Mouse (Mus musculus) thymus, postnatal 36 days (tissue): Measurements from ENCODE around the gene Polr3h.

Experiments used
- DNase-seq, 2 experiments: peaks; one replicate each; pipeline ENCODE4 v3.0.0; 2022; ENCODE audit warnings: mixed read lengths in 2 of 2

Polr3h gene

DNA sequence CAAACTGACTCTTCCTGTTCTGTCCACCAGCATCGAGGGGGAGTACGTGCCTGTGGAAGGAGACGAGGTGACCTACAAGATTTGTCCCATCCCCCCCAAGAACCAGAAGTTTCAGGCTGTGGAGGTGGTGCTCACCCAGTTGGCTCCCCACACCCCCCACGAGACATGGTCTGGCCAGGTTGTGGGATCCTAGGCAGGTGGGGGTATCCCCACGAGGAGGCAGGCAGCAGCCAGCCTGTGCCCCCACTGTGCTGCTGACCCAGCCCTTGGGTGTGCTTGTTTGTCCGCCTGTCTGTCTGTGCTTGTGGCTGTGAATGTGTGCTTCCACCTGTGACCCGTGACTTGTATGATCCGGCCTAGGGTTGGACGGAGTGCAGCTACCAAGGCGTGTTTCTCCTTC lies 23.0 kb upstream of the Polr3h start:
- DNase-seq, result no peak

DNA sequence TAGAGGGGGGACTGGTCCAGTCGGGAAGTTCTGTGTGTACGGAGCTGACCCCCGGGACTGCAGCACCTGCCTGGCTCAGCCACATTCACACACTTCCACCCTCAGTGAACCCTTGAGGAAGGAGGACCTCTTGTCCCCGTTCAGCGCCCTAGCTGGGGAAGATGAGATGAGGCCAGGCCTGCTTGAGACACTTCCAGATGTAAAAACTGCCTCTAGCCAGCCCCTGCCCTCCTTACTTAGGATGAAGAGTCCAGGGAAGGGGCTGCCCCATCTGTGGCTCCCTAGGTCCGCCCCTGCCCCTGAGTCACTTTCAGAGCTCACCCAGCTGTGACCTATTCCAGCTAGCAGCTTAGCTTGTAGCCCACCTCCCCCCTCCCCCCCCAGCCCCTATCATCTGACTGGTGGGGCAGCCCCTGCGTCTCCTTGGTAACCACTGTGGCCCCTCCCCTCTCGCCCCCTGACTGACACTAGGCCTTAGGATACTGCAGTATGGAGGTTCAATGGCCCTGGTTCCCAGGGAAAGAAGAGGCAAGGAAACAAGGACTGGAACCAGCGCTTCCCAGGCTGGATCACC lies 17.2 kb upstream of the Polr3h start:
- DNase-seq, result no peak

DNA sequence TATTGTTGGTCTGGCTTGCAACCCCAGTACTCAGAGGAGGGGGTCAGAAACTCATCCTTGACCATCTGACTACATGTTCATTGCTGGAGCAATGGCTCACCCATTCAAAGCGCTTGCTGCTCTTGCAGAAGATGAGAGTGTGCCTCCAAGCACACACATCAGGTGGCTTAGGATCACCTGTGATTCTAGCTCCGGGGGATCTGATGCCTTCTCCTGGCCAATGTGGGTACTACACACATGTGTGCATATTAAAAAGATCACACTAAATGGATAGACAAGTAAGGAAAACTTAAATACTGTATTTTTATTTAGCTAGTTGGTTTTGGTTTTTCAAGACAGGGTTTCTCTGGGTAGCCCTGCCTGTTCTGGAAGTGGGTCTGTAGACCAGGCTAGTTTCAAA lies 15.0 kb upstream of the Polr3h start:
- no peak for DNase-seq

DNA sequence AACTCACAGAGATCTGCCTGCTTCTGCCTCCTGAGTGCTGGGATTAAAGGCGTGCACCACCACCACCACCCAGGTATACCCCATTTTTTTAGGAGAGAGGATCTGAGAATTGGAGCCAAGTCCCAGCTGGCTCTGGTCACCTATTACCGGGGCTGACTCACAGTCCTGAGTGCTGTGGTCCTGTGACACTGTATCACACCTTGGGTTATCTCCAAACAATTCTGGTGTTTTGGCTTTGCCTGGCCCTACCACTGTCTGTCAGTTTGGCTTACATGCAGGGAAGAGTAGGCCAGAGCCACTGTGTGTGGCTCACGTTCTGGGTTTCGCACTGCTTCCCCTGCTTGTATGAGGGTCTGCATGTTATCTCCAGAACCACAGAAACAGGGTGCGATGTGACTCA lies 14.2 kb upstream of the Polr3h start:
- DNase-seq, result no peak

DNA sequence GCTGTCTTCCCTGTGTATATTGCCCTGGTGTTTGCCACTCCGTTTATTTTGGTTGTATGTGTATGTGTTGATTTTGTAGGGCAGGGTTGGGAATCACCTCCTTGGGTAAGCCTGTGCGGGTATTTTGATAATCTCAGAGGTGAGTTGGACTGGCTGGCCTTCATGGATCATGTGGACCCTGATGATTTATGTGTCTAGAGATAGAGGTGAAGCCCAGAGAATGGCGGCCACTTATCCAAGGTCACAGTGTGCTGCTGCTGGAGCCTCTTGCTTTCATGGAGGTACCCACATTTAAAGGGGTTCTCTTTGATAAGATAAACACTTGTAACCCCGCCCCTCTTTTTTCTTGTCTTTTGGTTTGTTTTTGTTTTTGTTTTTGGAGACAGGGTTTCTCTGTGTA lies 13.7 kb upstream of the Polr3h start:
- no peak for DNase-seq

GRCm38 (mm10) chr15:81939157-81939715 lies 13.2 kb upstream of the Polr3h start:
- DNase-seq, result no peak

DNA sequence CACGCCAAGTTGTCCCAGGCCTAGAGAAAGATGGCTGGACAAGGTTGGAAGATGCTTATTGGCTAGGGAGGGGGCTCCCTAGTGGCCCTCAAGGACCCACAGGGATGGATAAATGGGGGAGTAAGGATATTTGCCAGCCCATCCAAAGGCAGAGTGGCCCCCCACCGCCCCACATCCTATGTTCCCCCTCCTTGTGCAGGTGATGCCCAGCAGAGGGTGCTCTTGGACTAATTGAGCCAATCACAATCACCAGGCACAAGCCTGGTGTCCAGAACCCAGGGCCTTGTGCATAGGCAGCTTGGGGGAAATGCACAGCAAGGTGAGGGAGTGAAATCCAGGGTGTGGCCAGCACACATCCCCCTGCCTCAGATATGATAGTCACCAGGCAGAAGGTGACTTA lies 12.2 kb upstream of the Polr3h start:
- DNase-seq, result peak; percentile 35 to 42

DNA sequence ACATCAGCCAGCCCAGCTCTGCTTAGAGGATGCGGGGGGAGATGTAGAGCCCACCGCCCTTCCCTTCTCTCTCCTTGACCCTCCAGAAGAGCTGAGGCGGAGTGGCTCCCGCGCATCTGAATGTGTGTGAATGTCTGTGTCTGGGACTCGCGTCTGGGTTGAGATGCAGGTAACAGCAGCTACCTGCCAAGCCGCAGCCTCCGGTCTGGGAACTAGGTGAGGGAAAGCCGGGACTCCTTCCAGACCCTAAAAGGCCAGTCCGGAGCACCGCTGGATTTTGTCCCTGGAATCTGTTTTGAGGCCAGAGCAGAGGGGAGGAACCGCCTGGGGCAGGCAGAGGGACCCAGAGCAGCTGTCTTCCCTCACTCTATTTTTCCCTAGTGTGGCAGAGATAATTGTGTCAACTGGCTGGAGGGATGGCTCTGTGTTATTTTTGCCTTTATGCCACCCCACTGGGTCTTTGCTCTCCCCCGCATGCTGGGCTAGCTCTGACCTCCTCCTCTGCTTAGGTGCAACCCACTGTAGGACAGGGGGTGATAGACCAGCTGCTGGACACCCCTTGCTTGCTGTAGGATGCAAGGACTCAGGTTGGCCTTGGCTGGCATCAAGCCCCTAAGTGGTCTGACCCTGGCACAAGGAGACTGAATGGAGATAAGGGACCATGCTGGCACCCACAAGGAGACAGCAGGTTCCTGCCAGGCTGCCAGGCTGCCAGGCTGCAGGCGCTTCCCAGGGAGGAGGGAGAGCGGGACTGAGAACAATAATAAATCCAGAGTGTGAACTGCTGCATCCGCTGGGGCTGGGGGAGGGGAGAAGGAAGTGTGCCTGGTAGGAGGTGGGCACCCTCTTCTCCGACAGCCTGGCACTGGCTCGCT lies 11.3 kb upstream of the Polr3h start:
- DNase-seq, result no peak

GRCm38 (mm10) chr15:81936679-81937078 lies 10.6 kb upstream of the Polr3h start, which contains the start of gene Csdc2:
TSS of gene Csdc2 (plus strand) at chr15:81936759.
- DNase-seq, result no peak

DNA sequence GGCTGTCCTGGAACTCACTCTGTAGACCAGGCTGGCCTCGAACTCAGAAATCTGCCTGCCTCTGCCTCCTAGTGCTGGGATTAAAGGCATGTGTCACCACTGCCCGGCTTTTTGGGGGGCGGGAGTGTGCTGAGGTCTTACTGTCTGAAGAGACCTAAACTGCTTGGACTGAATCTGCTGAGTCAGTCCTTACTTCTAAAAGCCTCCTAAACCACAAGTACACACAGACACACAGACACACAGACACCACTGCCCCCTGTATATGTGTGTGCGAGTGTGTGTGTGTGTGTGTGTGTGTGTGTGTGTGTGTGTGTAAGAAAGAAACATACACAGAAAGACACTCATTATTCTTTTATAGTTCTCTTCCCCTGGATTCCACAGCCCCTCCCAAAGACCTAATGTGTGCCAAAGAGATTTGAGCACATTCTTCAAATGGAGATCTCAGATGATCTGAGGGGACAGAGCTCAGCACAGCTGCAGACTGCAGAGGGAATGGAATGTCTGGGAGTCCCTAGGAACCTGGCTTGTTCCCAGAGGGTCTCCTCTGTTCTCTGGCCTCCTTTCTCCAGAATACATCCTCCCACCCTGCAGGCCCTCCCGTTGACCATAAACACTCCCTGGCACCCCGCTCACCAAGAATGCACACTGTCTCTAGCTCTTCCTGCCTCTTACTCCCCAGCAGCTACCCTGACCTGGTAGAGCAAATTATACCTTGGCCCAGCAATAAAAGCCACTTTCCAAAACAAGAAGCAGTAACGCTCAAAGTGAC lies 10.0 kb upstream of the Polr3h start:
- no peak for DNase-seq

DNA sequence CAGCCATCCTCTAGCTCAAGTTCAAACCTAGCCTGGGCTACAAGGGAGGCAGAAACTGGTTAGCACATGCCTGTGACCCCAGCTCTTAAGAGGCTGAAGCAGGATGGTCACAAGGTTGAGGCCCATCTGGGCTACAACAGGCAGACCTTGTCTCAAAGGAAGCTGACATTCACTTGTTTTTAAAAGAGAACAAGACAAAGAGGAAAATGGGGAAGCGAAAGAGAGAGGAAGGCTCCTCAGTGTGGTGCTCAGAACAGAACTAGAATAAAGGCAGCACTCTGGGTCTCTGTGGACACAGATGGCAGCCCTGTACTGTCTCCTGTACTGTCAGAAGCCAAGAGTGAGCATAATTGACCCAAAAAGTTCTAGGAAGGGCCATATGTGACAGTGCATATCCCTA lies 7.9 kb upstream of the Polr3h start:
- DNase-seq, result no peak

GRCm38 (mm10) chr15:81932951-81933470 lies 7.0 kb upstream of the Polr3h start:
- peak; percentile 51 to 68 for DNase-seq

DNA sequence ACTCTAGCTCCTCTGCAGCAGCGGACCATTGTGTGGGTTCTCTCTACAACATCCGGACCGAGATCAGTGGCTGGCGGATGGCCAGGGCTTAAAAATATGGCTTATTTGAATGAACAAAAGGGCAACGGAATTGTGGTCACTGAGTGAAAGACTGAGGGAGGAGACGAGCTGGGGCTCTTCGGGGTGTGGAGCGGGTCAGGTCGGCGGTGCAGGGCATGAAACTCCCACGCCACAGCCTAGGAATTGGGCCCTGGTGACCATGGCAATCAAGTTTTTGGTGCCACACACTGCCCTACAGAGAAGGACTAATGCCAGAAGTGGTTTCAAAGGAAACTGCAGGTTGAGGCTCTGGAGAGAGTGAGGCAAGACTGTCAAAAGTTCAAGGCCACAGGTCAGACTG lies 2.2 kb upstream of the Polr3h start:
- no peak for DNase-seq

GRCm38 (mm10) chr15:81927741-81928140 lies 1.7 kb upstream of the Polr3h start:
- no peak for DNase-seq

- no peak for DNase-seq
These were observed 394 bp upstream of the Polr3h start for GRCm38 (mm10) chr15:81926446-81926822.

DNA sequence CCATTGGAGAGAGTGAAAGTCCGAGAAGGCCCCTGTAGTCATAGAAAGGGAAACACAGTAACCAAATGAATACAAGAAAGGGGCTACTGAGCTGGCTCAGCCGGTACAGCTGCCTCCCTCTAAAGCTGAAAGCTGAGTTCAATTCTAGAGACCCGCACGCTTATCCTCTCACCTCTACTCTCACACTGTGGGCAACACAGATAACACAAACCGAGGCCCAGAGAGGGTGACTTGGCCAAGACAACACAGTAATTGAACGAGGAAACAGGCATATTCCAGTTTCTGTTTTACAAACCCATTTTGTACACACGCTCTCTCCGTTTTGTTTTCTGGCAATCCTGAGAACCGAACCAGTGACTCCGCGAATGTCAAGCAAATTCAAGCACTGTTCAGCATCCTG lies 1.1 kb downstream of the Polr3h start:
- no peak for DNase-seq

DNA sequence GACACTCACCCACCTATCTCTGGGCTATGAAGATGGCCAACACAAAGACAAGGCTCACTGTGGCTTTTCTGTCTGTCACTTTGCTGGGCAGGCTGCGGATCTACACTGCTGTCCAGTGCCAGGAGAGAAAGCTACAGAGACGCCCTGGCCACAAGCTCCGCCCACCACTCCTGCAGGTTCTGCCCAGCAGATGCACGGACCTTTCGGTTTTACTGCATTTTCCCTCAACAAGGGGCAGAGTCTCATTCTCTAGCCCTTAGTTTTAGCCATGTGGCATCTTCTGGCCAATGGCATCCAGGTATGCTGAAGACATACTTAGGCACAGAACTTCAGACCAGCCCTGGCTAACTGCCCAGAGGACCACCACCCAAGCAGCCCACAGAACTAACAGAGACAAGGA lies 4.8 kb downstream of the Polr3h start:
- no peak for DNase-seq

- DNase-seq, result no peak
These were observed 5.4 kb downstream of the Polr3h start for GRCm38 (mm10) chr15:81920546-81921217.

DNA sequence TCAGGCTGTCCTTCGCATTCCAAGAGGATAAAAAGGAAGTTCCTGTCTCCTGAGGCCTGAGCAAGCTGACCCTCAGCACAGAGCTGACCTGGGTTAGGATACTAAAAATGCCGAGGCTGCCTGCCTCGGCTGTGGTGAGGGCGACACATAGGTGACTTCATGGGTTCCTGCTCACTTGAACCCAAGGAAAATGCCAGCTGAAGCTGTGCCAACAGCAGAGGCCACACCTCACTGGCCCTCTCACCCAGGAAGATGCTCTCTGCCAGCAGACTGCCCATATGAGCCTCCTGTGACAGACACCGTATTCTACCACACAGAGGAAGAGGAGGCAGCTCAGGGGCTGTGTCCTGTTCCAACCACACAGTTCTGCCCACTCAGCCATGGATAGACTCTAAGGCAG lies 7.0 kb downstream of the Polr3h start:
- no peak for DNase-seq

DNA sequence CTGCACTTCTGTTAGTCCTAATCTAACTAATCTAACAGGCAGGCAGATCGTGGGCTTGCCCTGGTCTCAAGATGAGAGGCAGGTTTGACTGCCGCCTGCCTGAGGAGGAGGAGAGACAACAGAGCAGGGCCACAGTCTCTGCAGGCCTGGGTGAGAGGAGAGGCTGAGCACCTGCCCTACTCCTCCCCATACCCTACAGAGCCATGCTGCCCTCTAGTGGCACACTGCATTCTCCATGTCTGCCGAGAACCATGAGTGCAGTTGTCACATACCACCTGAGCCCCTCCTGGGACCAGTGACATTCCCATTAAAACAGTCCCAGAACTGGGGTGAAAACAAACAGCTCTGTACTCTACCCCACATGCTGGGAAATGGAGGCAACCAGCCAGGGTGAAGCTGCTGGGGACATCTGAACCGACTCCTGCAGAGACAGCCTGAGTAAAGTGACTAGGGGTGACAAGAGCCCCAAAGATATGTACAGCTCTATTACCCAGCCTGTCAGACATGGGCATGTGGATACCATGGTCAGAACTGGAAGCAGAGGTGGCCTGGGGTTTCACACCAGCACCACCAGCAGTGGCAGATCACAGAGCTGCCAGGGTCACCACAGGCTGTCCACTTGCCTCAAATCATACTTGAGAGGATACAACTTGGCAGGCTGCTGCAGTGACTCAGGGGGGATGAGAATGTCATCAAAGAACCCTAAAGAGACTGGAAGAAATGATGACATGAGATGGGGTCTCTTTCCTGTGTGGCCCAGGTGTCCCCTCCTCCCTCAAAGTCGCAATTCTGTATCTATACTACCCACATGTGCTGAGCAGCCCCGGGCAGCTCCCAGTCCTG lies 8.2 kb downstream of the Polr3h start:
- peak; percentile 75 to 81 for DNase-seq

- no peak for DNase-seq
These were observed 8.8 kb downstream of the Polr3h start for GRCm38 (mm10) chr15:81917201-81917600.

DNA sequence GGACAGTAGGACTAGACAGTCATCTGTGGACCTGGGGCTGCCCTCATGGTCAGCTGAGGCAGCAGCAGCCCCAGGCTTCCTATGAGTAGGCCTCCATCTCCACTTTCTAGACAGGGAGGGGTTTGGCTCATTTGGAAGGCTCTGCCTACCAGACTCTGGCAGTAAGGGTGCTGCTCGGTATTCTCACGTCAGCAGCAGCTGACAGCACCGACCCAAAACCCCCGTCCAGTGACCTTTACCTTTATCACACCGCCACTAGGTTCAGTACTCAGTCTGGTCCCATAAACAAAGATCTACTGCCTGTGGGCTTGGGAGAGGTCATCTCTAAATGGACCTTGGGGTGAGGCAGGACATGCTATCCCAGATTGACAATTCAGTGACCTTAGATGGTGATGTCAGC lies 10.4 kb downstream of the Polr3h start:
- DNase-seq, result no peak
